Mouse (Mus musculus) heart, embryonic 11.5 days (tissue): ENCODE data around the gene Dync1li2. TPM values are rescaled to one million over a fixed set of nuclear protein-coding genes. Genes with fewer than 3 reads are reported as not detected.
A peak's percentile ranks its signal among the peaks of the same experiment; 100 is the strongest.

ENCODE experiments used
- ATAC-seq: fragments of 200-750 bp; cut with Nextera tagmentation; replicated peaks from 2 replicates; pipeline ENCODE4 v1.8.0; 2017; ENCODE audit warnings: moderate library complexity; ENCODE audit not compliant: insufficient number of reproducible peaks, low FRiP score, low TSS enrichment
- H3K27ac ChIP-seq: fragments of 300-500 bp; sonication (generic); 2 replicates; pipeline ENCODE4 v1.5.1; 2014; ENCODE audit warnings: mild to moderate bottlenecking, low read depth, low read length
- H3K27me3 ChIP-seq: fragments of 300-500 bp; sonication (generic); 2 replicates; pipeline ENCODE4 v1.6.1; 2014; ENCODE audit warnings: mild to moderate bottlenecking, low read length, mixed read lengths; ENCODE audit not compliant: control insufficient read depth, insufficient read depth
- H3K36me3 ChIP-seq: fragments of 300-500 bp; sonication (generic); 2 replicates; pipeline ENCODE4 v1.6.1; 2014; ENCODE audit warnings: mild to moderate bottlenecking, low read length, moderate library complexity, mixed read lengths; ENCODE audit not compliant: control insufficient read depth, insufficient read depth
- H3K4me1 ChIP-seq: fragments of 300-500 bp; sonication (generic); 2 replicates; pipeline ENCODE4 v1.6.1; 2014; ENCODE audit warnings: low read length; ENCODE audit not compliant: control insufficient read depth, insufficient read depth
- H3K4me2 ChIP-seq: fragments of 300-500 bp; sonication (generic); 2 replicates; pipeline ENCODE4 v1.6.1; 2014; ENCODE audit warnings: mild to moderate bottlenecking, moderate library complexity
- H3K4me3 ChIP-seq: fragments of 300-500 bp; sonication (generic); 2 replicates; pipeline ENCODE4 v1.5.1; 2014; ENCODE audit warnings: low read depth, low read length
- H3K9ac ChIP-seq: fragments of 300-500 bp; sonication (generic); 2 replicates; pipeline ENCODE4 v1.6.1; 2014; ENCODE audit warnings: mild to moderate bottlenecking, low read depth, low read length, moderate library complexity
- H3K9me3 ChIP-seq: fragments of 300-500 bp; sonication (generic); replicated peaks from 2 replicates; pipeline ENCODE4 v1.6.1; 2016; ENCODE audit warnings: low read length; ENCODE audit not compliant: control insufficient read depth
- WGBS: fragments of 180-500 bp; shearing (Covaris S2); extraction: QIAGEN DNeasy Blood & Tissue Kit; methylation state at CpG from one replicate; pipeline ENCODE4 v1.1.7; 2014; ENCODE audit not compliant: insufficient replicate concordance; 5-methylcytosine and 5-hydroxymethylcytosine counted together
- polyA plus RNA-seq: library from polyadenylated mRNA; unstranded; fragments of >200 nt; fragmentation: Nextera tagmentation; extraction: Ambion mirVana; gene quantifications from 2 replicates; pipeline ENCODE4 v1.2.1, GENCODE M21; 2014

Dync1li2 gene
- polyA plus RNA-seq, 1 experiment from 2014 or later = 43.0 TPM

- no peaks in the 10 kb centered on the region; the same call in 1 of the 2 replicates for H3K9me3 ChIP-seq
- H3K4me2 ChIP-seq = no peak overlapping the region
- H3K9ac ChIP-seq = no peak overlapping the region
- WGBS = 89% methylated on average over 5 of the region's 5 CpGs
- no peak overlapping the region for H3K4me3 ChIP-seq
- no peak overlapping the region for H3K27ac ChIP-seq
- peaks cover 4% of the 10 kb centered on the region; the same call in 1 of the 2 replicates for H3K4me1 ChIP-seq
- no peak for ATAC-seq
- H3K27me3 ChIP-seq = no peaks in the 10 kb centered on the region
- peaks cover 47% of the 10 kb centered on the region for H3K36me3 ChIP-seq
Measured at GRCm38 (mm10) chr8:104433191-104433842, 9.5 kb downstream of the Dync1li2 start.

- H3K9ac ChIP-seq = no peak overlapping the region
- H3K4me1 ChIP-seq = peaks cover 4% of the 10 kb centered on the region; the same call in 1 of the 2 replicates
- 97% methylated on average over 6 of the region's 6 CpGs for WGBS
- H3K27ac ChIP-seq = no peak overlapping the region
- no peaks in the 10 kb centered on the region; the same call in 1 of the 2 replicates for H3K9me3 ChIP-seq
- H3K36me3 ChIP-seq = peaks cover 50% of the 10 kb centered on the region
- ATAC-seq = no peak
- no peaks in the 10 kb centered on the region for H3K27me3 ChIP-seq
- H3K4me3 ChIP-seq = no peak overlapping the region
- no peak overlapping the region for H3K4me2 ChIP-seq
Measured at GRCm38 (mm10) chr8:104432656-104433055, 10.2 kb downstream of the Dync1li2 start.

- H3K9me3 ChIP-seq = no peaks in the 10 kb centered on the region; the same call in 1 of the 2 replicates
- no peak overlapping the region for H3K27ac ChIP-seq
- H3K4me1 ChIP-seq = no peaks in the 10 kb centered on the region
- H3K36me3 ChIP-seq = peaks cover 55% of the 10 kb centered on the region
- no peaks in the 10 kb centered on the region for H3K27me3 ChIP-seq
- no peak for ATAC-seq
- 83% methylated on average over 7 of the region's 7 CpGs for WGBS
- no peak overlapping the region for H3K4me3 ChIP-seq
- H3K4me2 ChIP-seq = no peak overlapping the region
- H3K9ac ChIP-seq = no peak overlapping the region
Measured at GRCm38 (mm10) chr8:104430230-104430629, 12.6 kb downstream of the Dync1li2 start.

- no peaks in the 10 kb centered on the region for H3K27me3 ChIP-seq
- no peak overlapping the region for H3K27ac ChIP-seq
- H3K4me3 ChIP-seq = no peak overlapping the region
- H3K9me3 ChIP-seq = no peaks in the 10 kb centered on the region; the same call in 1 of the 2 replicates
- WGBS = 94% methylated on average over 13 of the region's 13 CpGs
- H3K9ac ChIP-seq = no peak overlapping the region
- H3K36me3 ChIP-seq = peaks cover 55% of the 10 kb centered on the region
- no peaks in the 10 kb centered on the region for H3K4me1 ChIP-seq
- no peak for ATAC-seq
- H3K4me2 ChIP-seq = no peak overlapping the region
Measured at GRCm38 (mm10) chr8:104427703-104428102, 15.1 kb downstream of the Dync1li2 start.

- 60% methylated on average over 6 of the region's 6 CpGs for WGBS
- Histone ChIP-seq H3K4me3 (no peak overlapping the region), H3K4me2 (no peak overlapping the region), H3K9ac (no peak overlapping the region), H3K4me1 (peaks cover 8% of the 10 kb centered on the region; the same call in 1 of the 2 replicates), H3K36me3 (peaks cover 49% of the 10 kb centered on the region), H3K9me3 (no peaks in the 10 kb centered on the region), H3K27me3 (no peaks in the 10 kb centered on the region), H3K27ac (no peak overlapping the region)
- ATAC-seq = 0 out of 2 replicates have a peak, but pooled peaks have one; percentile 41
Measured at GRCm38 (mm10) chr8:104422313-104422712, 20.5 kb downstream of the Dync1li2 start.

GRCm38 (mm10) chr8:104416022-104416421, 26.8 kb downstream of the Dync1li2 start:
- 85% methylated on average over 6 of the region's 6 CpGs for WGBS
- no peak for ATAC-seq
- H3K4me1 ChIP-seq = peaks cover 7% of the 10 kb centered on the region; the same call in 1 of the 2 replicates
- H3K9ac ChIP-seq = no peak overlapping the region
- H3K9me3 ChIP-seq = no peaks in the 10 kb centered on the region
- H3K27me3 ChIP-seq = no peaks in the 10 kb centered on the region
- no peak overlapping the region for H3K4me2 ChIP-seq
- H3K4me3 ChIP-seq = no peak overlapping the region
- H3K27ac ChIP-seq = no peak overlapping the region
- H3K36me3 ChIP-seq = peaks cover 14% of the 10 kb centered on the region

GRCm38 (mm10) chr8:104414204-104414603, 28.6 kb downstream of the Dync1li2 start:
- 66% methylated on average over 3 of the region's 3 CpGs for WGBS
- peaks cover 7% of the 10 kb centered on the region; the same call in 1 of the 2 replicates for H3K4me1 ChIP-seq
- H3K4me2 ChIP-seq = no peak overlapping the region
- H3K4me3 ChIP-seq = no peak overlapping the region
- H3K9ac ChIP-seq = no peak overlapping the region
- H3K27me3 ChIP-seq = no peaks in the 10 kb centered on the region
- no peak for ATAC-seq
- H3K36me3 ChIP-seq = peaks cover 14% of the 10 kb centered on the region
- no peak overlapping the region for H3K27ac ChIP-seq
- H3K9me3 ChIP-seq = no peaks in the 10 kb centered on the region

- Histone ChIP-seq H3K4me1 (peaks cover 7% of the 10 kb centered on the region; the same call in 1 of the 2 replicates), H3K36me3 (peaks cover 11% of the 10 kb centered on the region), H3K9me3 (no peaks in the 10 kb centered on the region), H3K27ac (no peak overlapping the region), H3K4me2 (no peak overlapping the region), H3K9ac (no peak overlapping the region), H3K27me3 (no peaks in the 10 kb centered on the region), H3K4me3 (no peak overlapping the region)
- 0 out of 2 replicates have a peak, but pooled peaks have one; percentile 25 for ATAC-seq
- 58% methylated on average over 4 of the region's 4 CpGs for WGBS
Measured at GRCm38 (mm10) chr8:104413770-104414169, 29.1 kb downstream of the Dync1li2 start.
